Mouse (Mus musculus) forebrain, postnatal 0 days (tissue): ENCODE measurements at regions not wholly inside any gene's neighbourhood (a gene's known extent, or its start where the extent isn't known, plus 50 kb on each side); places are given as distances from the start of the nearest gene placed in this dataset.
"Not testable (repeated sequence)": the region's sequence is repeated elsewhere in the genome, so short reads cannot be mapped to it uniquely, and the experiment has no call there.

Experiments
- ATAC-seq: fragments of 200-750 bp; cut with Nextera tagmentation; 2 replicates; pipeline ENCODE4 v1.8.0; 2017; ENCODE audit warnings: mild to moderate bottlenecking, moderate library complexity
- DNase-seq: peaks from one replicate; pipeline ENCODE4 v3.0.0-alpha.2; 2015
- H3K27ac ChIP-seq: fragments of 300-500 bp; sonication (generic); 2 replicates; pipeline ENCODE4 v1.5.1; 2014; ENCODE audit warnings: low read depth, mild to moderate bottlenecking, antibody characterized with exemption, low read length, moderate library complexity, mixed read lengths
- H3K27me3 ChIP-seq: fragments of 300-500 bp; sonication (generic); 2 replicates; pipeline ENCODE4 v1.6.1; 2014; ENCODE audit warnings: mild to moderate bottlenecking, low read length, mixed read lengths; ENCODE audit not compliant: insufficient read depth
- H3K36me3 ChIP-seq: fragments of 300-500 bp; sonication (generic); 2 replicates; pipeline ENCODE4 v1.6.1; 2014; ENCODE audit warnings: mild to moderate bottlenecking, moderate library complexity; ENCODE audit not compliant: insufficient read depth
- H3K4me1 ChIP-seq: fragments of 300-500 bp; sonication (generic); 2 replicates; pipeline ENCODE4 v1.6.1; 2014; ENCODE audit warnings: antibody characterized with exemption; ENCODE audit not compliant: insufficient read depth
- H3K4me2 ChIP-seq: fragments of 300-500 bp; sonication (generic); 2 replicates; pipeline ENCODE4 v1.6.1; 2014; ENCODE audit warnings: low read depth, mild to moderate bottlenecking, moderate library complexity
- H3K4me3 ChIP-seq: fragments of 300-500 bp; sonication (generic); 2 replicates; pipeline ENCODE4 v1.5.1; 2014; ENCODE audit warnings: low read depth, low read length, mixed read lengths
- H3K9ac ChIP-seq: fragments of 300-500 bp; sonication (generic); 2 replicates; pipeline ENCODE4 v1.6.1; 2014; ENCODE audit warnings: mild to moderate bottlenecking
- H3K9me3 ChIP-seq: fragments of 300-500 bp; sonication (generic); 2 replicates; pipeline ENCODE4 v1.6.1; 2016; ENCODE audit warnings: low read length
- CTCF ChIP-seq: sonication (generic); IDR thresholded peaks from 2 replicates; pipeline ENCODE4 v1.5.1; 2016; ENCODE audit warnings: antibody characterized with exemption, control low read depth, low read depth
- WGBS: fragments of 180-500 bp; shearing (Covaris S2); extraction: QIAGEN DNeasy Blood & Tissue Kit; methylation state at CpG from one replicate; pipeline ENCODE4 v1.1.7; 2014; 5-methylcytosine and 5-hydroxymethylcytosine counted together

DNA sequence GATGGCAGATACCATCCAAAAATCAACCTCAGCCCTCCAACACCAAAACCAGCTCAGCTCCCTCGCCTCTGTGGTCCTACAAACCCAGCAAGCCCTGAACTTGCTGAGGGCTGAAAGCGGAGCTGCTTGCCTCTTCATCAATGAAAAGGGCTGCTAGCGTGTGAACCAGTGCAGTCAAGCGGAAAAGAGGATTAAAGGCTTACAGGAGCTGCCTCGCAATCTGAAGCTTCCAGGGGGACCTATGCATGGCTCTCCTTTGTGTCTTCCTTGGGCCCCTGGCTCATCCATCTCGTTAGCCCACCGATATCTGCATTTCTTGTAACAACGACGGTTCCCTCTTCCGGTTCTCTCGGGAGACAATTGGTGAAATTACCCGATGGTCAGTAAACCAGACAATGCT, 107.3 kb upstream of the Ipo5 start:
- no peak for TF ChIP-seq CTCF
- 3% methylated on average over 12 of the region's 12 CpGs for WGBS
- Histone ChIP-seq H3K27ac (no peak overlapping the region), H3K27me3 (no peaks in the 10 kb centered on the region), H3K4me2 (peak overlapping the region; percentile 37), H3K4me1 (no peaks in the 10 kb centered on the region), H3K4me3 (peak overlapping the region; percentile 14; the same call in 1 of the 2 replicates), H3K9me3 (no peaks in the 10 kb centered on the region), H3K36me3 (no peaks in the 10 kb centered on the region), H3K9ac (no peak overlapping the region; the same call in 1 of the 2 replicates)
- ATAC-seq, result peak; percentile 45; the same call in 1 of the 2 replicates
- DNase-seq, result no peak

GRCm38 (mm10) chr14:120804183-120804848, 106.7 kb upstream of the Ipo5 start:
- H3K4me3 ChIP-seq, result no peak overlapping the region
- H3K36me3 ChIP-seq, result no peaks in the 10 kb centered on the region
- WGBS, result 8% methylated on average over 7 of the region's 7 CpGs
- no peak overlapping the region for H3K9ac ChIP-seq
- peak overlapping the region; percentile 37 for H3K4me2 ChIP-seq
- no peak for TF ChIP-seq CTCF
- DNase-seq (no peak), ATAC-seq (0 out of 2 replicates have a peak, but pooled peaks have one; percentile 18)
- no peaks in the 10 kb centered on the region for H3K27me3 ChIP-seq
- H3K27ac ChIP-seq, result no peak overlapping the region
- H3K9me3 ChIP-seq, result no peaks in the 10 kb centered on the region
- no peaks in the 10 kb centered on the region for H3K4me1 ChIP-seq

DNA sequence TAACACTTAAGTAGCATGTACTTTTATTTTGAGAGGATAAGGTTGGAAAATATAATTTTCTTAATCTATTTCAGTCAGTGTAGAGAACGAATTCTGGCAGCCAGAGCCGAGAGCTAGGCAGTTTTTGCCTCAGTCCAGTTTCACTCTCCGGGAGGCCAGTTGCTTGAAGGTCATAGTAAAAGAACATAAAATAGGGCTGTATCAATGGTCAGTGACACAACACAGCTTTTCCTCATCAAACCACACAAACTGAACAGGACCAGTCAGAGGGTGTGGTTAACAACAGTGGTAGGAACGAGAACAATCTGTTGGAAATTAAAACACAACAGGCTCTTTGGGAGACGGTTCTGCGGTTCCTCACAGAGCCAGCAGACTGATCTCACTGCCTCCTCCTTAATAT, 105.9 kb upstream of the Ipo5 start:
- DNase-seq (no peak), ATAC-seq (no peak)
- Histone ChIP-seq H3K27ac (no peak overlapping the region), H3K4me3 (no peak overlapping the region), H3K4me1 (no peaks in the 10 kb centered on the region), H3K27me3 (no peaks in the 10 kb centered on the region), H3K36me3 (no peaks in the 10 kb centered on the region), H3K9ac (no peak overlapping the region), H3K9me3 (no peaks in the 10 kb centered on the region), H3K4me2 (no peak overlapping the region)
- no peak for TF ChIP-seq CTCF
- 40% methylated on average over 6 of the region's 6 CpGs for WGBS

DNA sequence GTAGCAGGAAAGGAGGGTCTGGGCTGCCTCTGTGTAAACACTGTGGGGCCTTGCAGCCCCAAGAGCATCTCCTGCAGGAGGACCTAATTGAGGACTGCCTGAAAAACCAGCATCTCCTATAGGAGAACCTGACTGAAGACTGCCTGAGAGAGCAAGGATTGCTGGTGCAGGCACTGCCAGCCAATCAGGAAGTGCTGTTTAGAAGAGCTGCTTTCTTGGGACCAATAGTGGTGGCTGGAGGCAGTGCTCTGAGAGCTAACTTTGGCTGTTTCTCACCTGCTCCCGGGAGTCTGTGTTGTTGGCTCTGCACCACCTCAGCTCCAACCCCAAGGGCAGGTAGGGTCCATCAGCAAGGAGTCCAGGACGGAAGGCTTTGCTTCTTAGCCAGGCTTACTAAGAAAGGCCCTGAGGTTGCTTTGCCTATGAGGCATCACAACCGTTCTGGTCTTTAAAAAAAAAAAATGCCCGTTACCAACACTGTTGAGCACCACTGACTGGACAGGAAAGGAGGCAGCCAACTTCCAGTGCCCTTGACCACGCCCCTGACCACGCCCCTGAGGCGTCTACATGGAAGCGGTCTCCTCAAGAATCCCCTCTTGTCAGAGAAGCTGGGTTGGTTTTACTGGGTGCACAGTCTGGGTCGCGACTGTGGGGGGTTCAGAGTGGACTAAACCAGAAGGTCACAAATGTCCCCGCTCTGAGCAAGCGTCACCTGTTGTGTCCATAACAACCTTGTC, 105.0 kb upstream of the Ipo5 start:
- H3K9me3 ChIP-seq, H3K4me2 ChIP-seq, H3K36me3 ChIP-seq, H3K4me3 ChIP-seq, ATAC-seq, H3K27ac ChIP-seq, DNase-seq, H3K27me3 ChIP-seq, H3K4me1 ChIP-seq, H3K9ac ChIP-seq: not testable (repeated sequence)
- 58% methylated on average over 12 of the region's 12 CpGs for WGBS

DNA sequence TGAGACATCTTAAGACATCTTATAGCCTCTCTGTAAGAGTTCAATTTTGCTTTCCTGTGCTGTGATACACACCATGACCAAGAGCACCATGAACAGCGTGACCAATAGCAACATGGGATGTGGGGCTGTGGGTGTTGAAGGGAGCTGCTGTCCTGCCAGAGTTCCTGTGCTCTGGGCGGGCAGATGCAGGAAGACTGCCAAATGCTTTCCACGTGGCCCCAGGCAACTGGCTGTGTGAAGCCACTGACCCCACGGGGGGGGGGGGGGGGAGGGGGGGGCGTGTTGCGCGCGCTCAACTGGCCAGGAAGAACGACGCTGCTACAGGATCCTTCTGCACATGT, 104.5 kb upstream of the Ipo5 start:
- no peaks in the 10 kb centered on the region for H3K27me3 ChIP-seq
- 54% methylated on average over 3 of the region's 10 CpGs for WGBS
- ATAC-seq, result no peak; the same call in 1 of the 2 replicates
- no peaks in the 10 kb centered on the region for H3K36me3 ChIP-seq
- H3K9ac ChIP-seq, result no peak overlapping the region
- no peaks in the 10 kb centered on the region for H3K9me3 ChIP-seq
- TF ChIP-seq CTCF, result no peak
- no peak overlapping the region for H3K4me3 ChIP-seq
- H3K4me2 ChIP-seq, result no peak overlapping the region
- H3K4me1 ChIP-seq, result no peaks in the 10 kb centered on the region
- no peak for DNase-seq
- H3K27ac ChIP-seq, result no peak overlapping the region

DNA sequence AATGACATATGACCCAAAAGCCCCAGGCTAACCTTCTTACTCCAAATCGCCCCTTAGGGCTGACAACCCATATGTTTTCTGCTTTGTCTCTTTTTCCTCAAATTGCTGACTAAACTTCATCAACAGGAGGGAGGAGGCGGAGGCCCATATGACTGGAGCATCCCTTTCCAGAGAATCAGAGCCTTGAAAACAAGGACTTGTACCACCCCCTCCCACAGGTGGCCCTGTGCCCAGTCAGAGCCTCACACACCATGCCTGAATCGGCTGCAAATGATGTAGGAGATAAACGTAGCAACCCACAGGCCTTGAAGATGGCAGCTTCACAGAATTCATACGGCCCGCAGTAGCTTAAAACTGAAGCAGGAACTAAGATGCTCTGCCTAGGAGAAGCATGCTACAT, 101.7 kb upstream of the Ipo5 start:
- Histone ChIP-seq H3K4me3 (no peak overlapping the region), H3K9ac (no peak overlapping the region), H3K27ac (no peak overlapping the region), H3K4me2 (no peak overlapping the region), H3K9me3 (no peaks in the 10 kb centered on the region), H3K36me3 (no peaks in the 10 kb centered on the region), H3K27me3 (no peaks in the 10 kb centered on the region), H3K4me1 (no peaks in the 10 kb centered on the region)
- ATAC-seq (no peak), DNase-seq (no peak)
- no peak for TF ChIP-seq CTCF
- 73% methylated on average over 6 of the region's 6 CpGs for WGBS

GRCm38 (mm10) chr14:120813938-120814337, 97.1 kb upstream of the Ipo5 start:
- peak; percentile 61 for ATAC-seq
- WGBS, result 57% methylated on average over 9 of the region's 9 CpGs
- H3K9me3 ChIP-seq, result no peaks in the 10 kb centered on the region
- H3K4me1 ChIP-seq, result no peaks in the 10 kb centered on the region
- no peaks in the 10 kb centered on the region for H3K27me3 ChIP-seq
- peak overlapping the region; percentile 31 for H3K27ac ChIP-seq
- no peak overlapping the region for H3K4me2 ChIP-seq
- H3K9ac ChIP-seq, result no peak overlapping the region
- DNase-seq, result peak; percentile 53
- H3K4me3 ChIP-seq, result no peak overlapping the region
- no peak; the same call in 1 of the 2 replicates for TF ChIP-seq CTCF
- H3K36me3 ChIP-seq, result no peaks in the 10 kb centered on the region

- H3K9ac ChIP-seq, DNase-seq, H3K9me3 ChIP-seq, H3K4me1 ChIP-seq, H3K4me2 ChIP-seq, H3K4me3 ChIP-seq, H3K27me3 ChIP-seq, H3K27ac ChIP-seq, ATAC-seq, H3K36me3 ChIP-seq: not testable (repeated sequence)
- 83% methylated on average over 3 of the region's 3 CpGs for WGBS
Measured at GRCm38 (mm10) chr14:120815126-120815525, 95.9 kb upstream of the Ipo5 start.
